Mouse (Mus musculus) Patski (cell line): ENCODE results near the gene Spdya. TPM values are rescaled to one million over a fixed set of nuclear protein-coding genes. Genes with fewer than 3 reads are reported as not detected.

ENCODE experiments used
- ATAC-seq: fragments of 100-300 bp; one replicate; pipeline ENCODE4 v1.8.0; 2021
- CTCF ChIA-PET: fragments of 350-600 bp; sonication (Branson Sonifier 250); formaldehyde crosslinking; loops from one replicate; lab custom pipeline; 2022; ENCODE audit warnings: inconsistent platforms; lab: Charles Lee
- POLR2A ChIA-PET: fragments of 350-600 bp; sonication (Branson Sonifier 250); formaldehyde crosslinking; loops from one replicate; lab custom pipeline; 2022; ENCODE audit warnings: antibody characterized with exemption, inconsistent platforms; lab: Charles Lee
- DNase-seq: peaks from one replicate; pipeline ENCODE4 v3.0.0-alpha.2; 2011; ENCODE audit warnings: low read depth, low spot score
- H3K27me3 ChIP-seq: fragments of 371-371 bp; one replicate; pipeline ENCODE4 v1.5.1; 2021
- CTCF ChIP-seq: fragments of 100-300 bp; IDR thresholded peaks from one replicate; pipeline ENCODE4 v1.5.1; 2021
- in situ Hi-C: fragments of 300-500 bp; cut with MboI; formaldehyde crosslinking; loops from 3 replicates; pipeline ENCODE4 v1.11.1; 2018; ENCODE audit warnings: low pct_unique_long_range_greater_than_20kb, mixed read lengths
- polyA plus RNA-seq: library from polyadenylated mRNA; unstranded; gene quantifications from one replicate; pipeline ENCODE4 v1.2.3, GENCODE M21; 2021

Gene Spdya
- polyA plus RNA-seq, 1 experiment from 2014 or later, result 2.3 TPM

- no peak for DNase-seq
- TF ChIP-seq CTCF, result no peak
- POLR2A ChIA-PET, result no interaction called here
- CTCF ChIA-PET, result interaction anchor here (0.8 to 1.1 kb wide), 3 partner anchors 9 to 26 kb away, joined by 3 to 4 read pairs (median 3); no protein-coding TSS in a partner anchor
- H3K27me3 ChIP-seq, result peaks cover 11% of the 10 kb centered on the region
- ATAC-seq, result no peak
- in situ Hi-C loops, result loop anchor here (10.0 kb wide), 2 partner anchors 322 to 1232 kb away; no protein-coding TSS in a partner anchor
Measured at GRCm38 (mm10) chr17:71552901-71553300, 1.0 kb downstream of the Spdya start.

- DNase-seq (no peak), ATAC-seq (no peak)
- in situ Hi-C loops, result no loop called here
- peak; percentile 48 for TF ChIP-seq CTCF
- ChIA-PET POLR2A (no interaction called here), CTCF (interaction anchor here (0.8 to 1.6 kb wide), 3 partner anchors 9 to 362 kb away, joined by 3 to 6 read pairs (median 4); no protein-coding TSS in a partner anchor)
- H3K27me3 ChIP-seq, result no peaks in the 10 kb centered on the region
Measured at GRCm38 (mm10) chr17:71561631-71562030, 9.8 kb downstream of the Spdya start.

GRCm38 (mm10) chr17:71579176-71579705 is 27.4 kb downstream of the Spdya start:
- DNase-seq (no peak), ATAC-seq (no peak)
- no peaks in the 10 kb centered on the region for H3K27me3 ChIP-seq
- no peak for TF ChIP-seq CTCF
- CTCF ChIA-PET, result interaction anchor here (1.1 kb wide), 1 partner anchor 26 kb away, joined by 3 read pairs; no protein-coding TSS in a partner anchor
- in situ Hi-C loops, result no loop called here
- POLR2A ChIA-PET, result no interaction called here

- ATAC-seq (peak; percentile 48), DNase-seq (no peak)
- in situ Hi-C loops, result no loop called here
- no peaks in the 10 kb centered on the region for H3K27me3 ChIP-seq
- ChIA-PET POLR2A (interaction anchor here (0.6 kb wide), 2 partner anchors 98 to 127 kb away, joined by 3 read pairs; no protein-coding TSS in a partner anchor), CTCF (interaction anchor here (0.7 to 1.5 kb wide), 2 partner anchors 10 to 15 kb away, joined by 3 read pairs; no protein-coding TSS in a partner anchor)
- TF ChIP-seq CTCF, result no peak
Measured at GRCm38 (mm10) chr17:71597881-71598658, 46.2 kb downstream of the Spdya start.

- H3K27me3 ChIP-seq, result peaks cover under 1% of the 10 kb centered on the region
- ATAC-seq (peak; percentile 92), DNase-seq (peak; percentile 35)
- POLR2A ChIA-PET, result interaction anchor here (0.6 kb wide), 4 partner anchors 14 to 848 kb away, joined by 3 to 5 read pairs (median 4); no protein-coding TSS in a partner anchor
- CTCF ChIA-PET, result interaction anchor here (0.7 to 1.5 kb wide), 2 partner anchors 9 to 15 kb away, joined by 3 read pairs; no protein-coding TSS in a partner anchor
- in situ Hi-C loops, result no loop called here
- TF ChIP-seq CTCF, result no peak
Measured at GRCm38 (mm10) chr17:71598659-71599554, 47.0 kb downstream of the Spdya start.

- TF ChIP-seq CTCF, result no peak
- no peaks in the 10 kb centered on the region for H3K27me3 ChIP-seq
- in situ Hi-C loops, result no loop called here
- CTCF ChIA-PET, result no interaction called here
- ATAC-seq (peak; percentile 96), DNase-seq (peak; percentile 84)
- POLR2A ChIA-PET, result no interaction called here
Measured at GRCm38 (mm10) chr17:71615638-71616318, 63.9 kb downstream of the Spdya start, which contains the start of gene Wdr43. Gene Wdr43 (plus strand): TSS chr17:71615895.

GRCm38 (mm10) chr17:71616319-71617032 is 64.6 kb downstream of the Spdya start:
- ChIA-PET CTCF (interaction anchor here (1.7 kb wide), 1 partner anchor 21 kb away, joined by 4 read pairs; no protein-coding TSS in a partner anchor), POLR2A (no interaction called here)
- in situ Hi-C loops, result no loop called here
- H3K27me3 ChIP-seq, result no peaks in the 10 kb centered on the region
- ATAC-seq, result peak; percentile 38
- no peak for DNase-seq
- TF ChIP-seq CTCF, result no peak

GRCm38 (mm10) chr17:71617033-71617362 is 65.1 kb downstream of the Spdya start:
- ChIA-PET CTCF (interaction anchor here (1.7 kb wide), 1 partner anchor 21 kb away, joined by 4 read pairs; no protein-coding TSS in a partner anchor), POLR2A (no interaction called here)
- no peak for DNase-seq
- in situ Hi-C loops, result no loop called here
- ATAC-seq, result peak; percentile 10
- TF ChIP-seq CTCF, result no peak
- H3K27me3 ChIP-seq, result no peaks in the 10 kb centered on the region

GRCm38 (mm10) chr17:71617974-71618373 is 66.1 kb downstream of the Spdya start:
- no peak for TF ChIP-seq CTCF
- ChIA-PET POLR2A (no interaction called here), CTCF (interaction anchor here (1.7 kb wide), 1 partner anchor 20 kb away, joined by 4 read pairs; no protein-coding TSS in a partner anchor)

More at GRCm38 (mm10) chr17:71617974-71618373, 66.1 kb downstream of the Spdya start:
- in situ Hi-C loops, result no loop called here
- ATAC-seq (no peak), DNase-seq (no peak)
- H3K27me3 ChIP-seq, result no peaks in the 10 kb centered on the region
